Comparison of ENCODE assay signal across 8 mouse cellular contexts in genomic region chr17:3448725-3449124, GRCm38 (mm10).
A peak's percentile ranks its signal among the peaks of the same experiment; 100 is the strongest.
DNase-seq lines count a peak whose midpoint lies in the region; ATAC-seq and TF ChIP-seq lines count a peak whose summit lies in the region.
"Had no signal": no experiment of that assay in that cellular context is flagged by ENCODE, and none has a peak within 500 bp of the region (broad histone marks: within the 10 kb centered on the region; RNA-seq: fewer than 3 reads in every experiment).

No protein-coding gene starts in this region.

- no peak overlapping the region for H3K4me3 ChIP-seq in forebrain, embryonic 14.5 days (ENCODE audit: low read depth, low read length)
- no peak overlapping the region for H3K4me3 ChIP-seq in kidney, postnatal 0 days (replicated peaks; ENCODE audit: low read depth, low read length)
- no peak overlapping the region for H3K4me3 ChIP-seq in liver, postnatal 0 days (ENCODE audit: low read depth, low read length)
- H3K4me3 ChIP-seq: heart, embryonic 13.5 days had no signal

- H3K9ac ChIP-seq in forebrain, embryonic 14.5 days (ENCODE audit: low read length), result no peak overlapping the region
- no peak overlapping the region for H3K9ac ChIP-seq in kidney, postnatal 0 days (ENCODE audit: low read depth, low read length)
- no peak overlapping the region for H3K9ac ChIP-seq in liver, postnatal 0 days (replicated peaks)
- H3K9ac ChIP-seq: heart, embryonic 13.5 days had no signal

- TF ChIP-seq CTCF in kidney, postnatal 0 days (IDR thresholded peaks at IDR 0.05; ENCODE audit: low read depth), result peak; percentile 94
- TF ChIP-seq CTCF in liver, postnatal 0 days (IDR thresholded peaks at IDR 0.05; ENCODE audit: low read depth), result peak; percentile 87

- no peaks in the 10 kb centered on the region for H3K4me1 ChIP-seq in forebrain, embryonic 14.5 days (ENCODE audit: control insufficient read depth, insufficient read depth, low read length)
- no peaks in the 10 kb centered on the region for H3K4me1 ChIP-seq in kidney, postnatal 0 days (replicated peaks; ENCODE audit: insufficient read depth, low read length)
- H3K4me1 ChIP-seq in liver, postnatal 0 days (ENCODE audit: insufficient read depth), result no peaks in the 10 kb centered on the region

- TF ChIP-seq EP300 in liver, postnatal 0 days (IDR thresholded peaks at IDR 0.05; ENCODE audit: low read depth), result no peak

- no peak overlapping the region for H3K4me2 ChIP-seq in forebrain, embryonic 14.5 days (ENCODE audit: low read length)
- H3K4me2 ChIP-seq in kidney, postnatal 0 days (ENCODE audit: low read length), result no peak overlapping the region
- no peak overlapping the region for H3K4me2 ChIP-seq in liver, postnatal 0 days (ENCODE audit: low read depth, low read length)
- H3K4me2 ChIP-seq: heart, embryonic 13.5 days had no signal

- H3K36me3 ChIP-seq in forebrain, embryonic 14.5 days (ENCODE audit: control insufficient read depth, insufficient read depth, low read length), result peaks cover 7% of the 10 kb centered on the region; the same call in 1 of the 2 replicates
- 0 out of 2 replicates have a peak, but pooled peaks cover 3% of the 10 kb centered on the region for H3K36me3 ChIP-seq in kidney, postnatal 0 days (ENCODE audit: insufficient read depth, low read length)
- H3K36me3 ChIP-seq in liver, postnatal 0 days (replicated peaks; ENCODE audit: insufficient read depth, low read length), result no peaks in the 10 kb centered on the region

- ATAC-seq in forebrain, embryonic 14.5 days, result peak; percentile 75
- ATAC-seq in kidney, postnatal 0 days (replicated peaks; ENCODE audit: low FRiP score, low read depth), result no peak
- ATAC-seq in liver, postnatal 0 days, result no peak

- no peaks in the 10 kb centered on the region for H3K27me3 ChIP-seq in forebrain, embryonic 14.5 days (replicated peaks; ENCODE audit: control insufficient read depth, insufficient read depth, low read length)
- H3K27me3 ChIP-seq in kidney, postnatal 0 days (ENCODE audit: insufficient read depth, low read length), result no peaks in the 10 kb centered on the region
- no peaks in the 10 kb centered on the region for H3K27me3 ChIP-seq in liver, postnatal 0 days (ENCODE audit: insufficient read depth, low read length)
- H3K27me3 ChIP-seq: heart, embryonic 13.5 days had no signal

- WGBS in forebrain, embryonic 14.5 days, result 30% methylated on average over 3 of the region's 3 CpGs
- 35% methylated on average over 3 of the region's 3 CpGs for WGBS in kidney, postnatal 0 days
- 32% methylated on average over 3 of the region's 3 CpGs for WGBS in liver, postnatal 0 days (ENCODE audit: insufficient replicate concordance)

- DNase-seq in 3T3-L1 (ENCODE audit: low read depth, low spot score), result peak; percentile 81
- peak; percentile 76 for DNase-seq in CD4-positive, CD25-positive, alpha-beta regulatory T cell, adult 2 months (ENCODE audit: low read depth, low spot score)
- DNase-seq in c-Kit-positive CD71-negative TER-119-negative erythroid progenitor cells, embryonic 14.5 days (ENCODE audit: low read depth), result peak; percentile 60
- DNase-seq in forebrain, embryonic 14.5 days (ENCODE audit: low spot score), result peak; percentile 84
- DNase-seq in kidney, postnatal 0 days (ENCODE audit: low spot score), result peak; percentile 86
- peak; percentile 78 for DNase-seq in liver, postnatal 0 days
- DNase-seq in retina, postnatal 1 day, result peak; percentile 70

- H3K9me3 ChIP-seq in forebrain, embryonic 14.5 days (replicated peaks; ENCODE audit: control insufficient read depth, low read length), result no peaks in the 10 kb centered on the region
- H3K9me3 ChIP-seq in kidney, postnatal 0 days (replicated peaks; ENCODE audit: low read length), result no peaks in the 10 kb centered on the region
- H3K9me3 ChIP-seq in liver, postnatal 0 days (ENCODE audit: low read length), result no peaks in the 10 kb centered on the region
- H3K9me3 ChIP-seq: heart, embryonic 13.5 days had no signal

- H3K27ac ChIP-seq in forebrain, embryonic 14.5 days (ENCODE audit: low read depth, low read length), result no peak overlapping the region
- H3K27ac ChIP-seq in kidney, postnatal 0 days, result no peak overlapping the region
- H3K27ac ChIP-seq in liver, postnatal 0 days (ENCODE audit: low read depth), result no peak overlapping the region
- H3K27ac ChIP-seq: heart, embryonic 13.5 days had no signal
